Mouse (Mus musculus): ENCODE data around the gene Slc7a14.

Slc7a14 gene

DNA sequence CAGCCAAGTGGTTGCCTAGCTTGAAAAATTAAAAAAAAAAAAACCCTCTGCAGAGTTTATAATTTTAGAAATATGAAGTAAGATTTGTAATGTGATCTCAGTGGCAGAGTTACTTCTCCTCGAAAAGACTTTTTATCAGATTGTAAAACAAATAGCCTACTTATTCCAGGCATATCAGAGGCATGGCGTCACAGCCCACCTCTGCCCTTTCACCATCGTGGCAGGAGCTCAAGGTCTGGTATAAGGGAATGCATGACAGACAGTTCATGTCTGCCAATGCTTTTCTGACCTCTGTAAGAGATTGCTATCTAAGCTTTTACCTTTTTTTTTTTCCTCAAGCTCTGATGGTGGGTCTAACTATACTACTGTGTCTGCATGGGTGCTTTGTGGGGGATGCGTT is 102.1 kb downstream of the Slc7a14 start:
- no peak for DNase-seq

- DNase-seq: no peak
These were observed 105.0 kb downstream of the Slc7a14 start for GRCm38 (mm10) chr3:31205167-31205566.

DNA sequence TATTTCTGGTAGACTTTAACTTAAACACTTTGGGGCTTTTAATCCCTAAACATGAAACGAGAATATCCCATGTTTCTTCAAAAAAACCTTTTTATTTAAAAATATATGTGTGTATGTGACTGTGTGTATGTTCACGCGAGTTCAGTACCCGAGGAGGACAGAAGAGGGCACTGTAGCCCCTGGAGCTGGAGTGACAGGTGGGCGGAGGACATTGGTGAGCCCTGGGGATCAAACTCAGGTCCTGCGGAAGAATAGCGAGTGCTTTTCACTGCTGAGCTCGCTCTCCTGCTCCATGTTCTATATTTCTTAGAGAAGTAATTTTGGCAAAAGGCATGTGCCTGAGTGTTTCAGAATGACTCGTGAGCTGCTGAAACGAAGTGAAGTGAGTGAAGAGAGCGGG is 106.2 kb downstream of the Slc7a14 start:
- no peak for DNase-seq

GRCm38 (mm10) chr3:31199162-31199877 is 110.9 kb downstream of the Slc7a14 start:
- no peak for DNase-seq

DNA sequence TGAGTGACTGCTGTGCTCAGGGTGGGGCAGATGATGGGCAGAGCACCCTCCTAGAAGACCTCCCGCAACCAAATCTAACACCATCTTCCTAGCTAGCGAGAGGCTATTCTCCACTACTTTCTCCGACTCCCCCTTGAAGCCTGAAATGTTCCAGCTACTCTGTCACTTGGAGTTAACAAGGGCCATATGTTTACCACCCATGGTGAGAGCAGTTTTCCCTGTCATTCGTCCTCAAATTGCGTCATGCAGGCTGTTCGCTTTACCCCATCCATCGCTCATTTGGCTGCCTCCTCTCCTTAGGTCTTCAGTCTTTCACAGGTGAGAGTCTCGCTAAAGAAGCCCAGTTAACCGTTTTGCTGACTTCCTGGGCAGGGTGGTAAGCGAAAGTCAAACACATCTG is 118.8 kb downstream of the Slc7a14 start:
- no peak for DNase-seq

GRCm38 (mm10) chr3:31190342-31190741 is 119.8 kb downstream of the Slc7a14 start:
- no peak for DNase-seq

DNA sequence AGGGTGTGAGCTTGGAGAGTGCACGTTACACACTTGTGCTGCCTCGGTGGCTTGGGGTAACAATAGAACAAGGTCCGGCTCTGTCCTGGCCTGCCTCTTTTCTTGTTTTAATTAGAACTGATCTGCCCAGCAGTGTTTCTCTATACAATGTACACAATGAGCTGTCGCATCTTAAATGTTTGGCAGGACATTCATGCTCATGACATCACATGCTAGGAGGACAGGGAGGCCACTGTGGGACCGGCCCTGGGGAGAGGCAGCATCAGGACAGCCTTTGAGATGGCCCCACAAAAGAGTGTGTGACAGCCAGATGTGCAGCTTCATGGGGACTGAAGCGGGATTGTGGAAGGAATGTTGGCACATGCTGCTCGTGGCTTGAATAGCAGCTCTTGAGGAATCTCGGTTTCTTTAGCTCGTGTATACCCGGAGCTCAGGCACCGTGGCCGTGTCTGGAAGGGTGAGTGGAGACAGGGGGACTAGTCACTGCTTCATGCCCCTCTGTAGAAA is 143.8 kb downstream of the Slc7a14 start:
- no peak for DNase-seq

- DNase-seq: no peak
These were observed 144.4 kb downstream of the Slc7a14 start for GRCm38 (mm10) chr3:31165803-31166202.

DNA sequence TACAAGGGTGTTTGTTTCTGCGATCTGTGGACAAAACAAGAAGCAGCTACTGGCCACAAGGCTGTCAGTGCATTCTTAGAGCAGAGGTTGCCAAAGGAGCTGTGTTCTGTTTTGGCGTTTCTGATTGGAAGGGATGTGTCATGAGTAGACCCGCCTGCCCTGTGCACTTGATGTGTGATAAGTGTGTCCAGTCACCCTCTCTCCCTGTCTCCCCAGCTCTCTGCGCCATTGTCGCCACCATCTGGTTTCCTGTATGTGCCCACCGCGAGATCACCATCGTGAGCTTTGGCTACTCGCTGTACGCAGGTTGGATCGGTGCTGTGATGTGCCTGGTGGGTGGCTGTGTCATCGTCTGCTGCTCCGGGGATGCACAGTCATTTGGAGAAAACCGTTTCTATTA is 147.3 kb downstream of the Slc7a14 start:
- DNase-seq: no peak

- DNase-seq: no peak
These were observed 148.8 kb downstream of the Slc7a14 start for GRCm38 (mm10) chr3:31161336-31161735.

- no peak for DNase-seq
These were observed 150.1 kb downstream of the Slc7a14 start for GRCm38 (mm10) chr3:31160046-31160445.

DNA sequence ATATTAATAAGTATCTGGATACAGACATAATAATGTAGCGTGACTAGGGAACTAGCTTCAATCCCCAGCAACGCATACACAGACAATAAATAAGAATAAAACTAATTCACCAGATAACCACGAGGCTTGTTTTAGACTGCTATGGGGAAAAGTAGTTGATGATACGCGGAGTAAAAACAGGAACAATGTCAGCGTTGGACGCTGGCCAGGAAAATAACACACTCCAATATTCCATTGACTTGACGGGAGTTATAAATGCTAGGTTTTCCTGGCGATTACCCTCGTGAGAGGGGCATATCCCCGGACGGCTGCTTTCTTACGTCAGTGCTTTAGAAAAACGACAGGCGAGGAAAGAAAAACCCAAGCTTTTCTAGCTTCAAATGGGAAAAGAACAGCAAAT is 152.4 kb downstream of the Slc7a14 start:
- no peak for DNase-seq

DNA sequence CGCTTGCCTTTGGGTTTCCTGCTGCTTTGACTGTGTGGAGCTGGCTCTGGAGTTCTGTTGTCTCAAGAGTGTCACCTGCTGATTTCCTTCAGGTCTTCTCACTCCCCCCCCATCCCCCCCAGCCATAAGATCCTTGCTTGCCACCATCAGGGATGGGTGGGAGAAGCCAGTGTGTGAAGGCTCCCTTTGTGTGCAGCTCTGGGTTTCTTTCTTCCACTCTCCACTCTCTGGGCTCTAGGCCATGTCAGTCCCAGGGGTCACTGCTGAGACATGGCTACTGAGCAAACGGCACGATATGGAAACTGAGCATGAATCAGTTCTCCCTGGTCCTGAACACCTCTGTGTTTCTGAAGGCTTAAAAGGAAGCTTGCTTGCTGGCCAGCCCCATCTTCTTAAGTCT is 154.1 kb downstream of the Slc7a14 start:
- no peak for DNase-seq
